ENCODE assay signal across 8 mouse cellular contexts in genomic region chr3:60611839-60612238, GRCm38 (mm10).
DNase-seq lines count a peak whose midpoint lies in the region; ATAC-seq and TF ChIP-seq lines count a peak whose summit lies in the region.

No protein-coding gene starts in this region.

- peaks cover 53% of the 10 kb centered on the region for H3K36me3 ChIP-seq in G1E (replicated peaks)

- H3K27me3 ChIP-seq in G1E (ENCODE audit: insufficient read depth, low read length): no peaks in the 10 kb centered on the region

- 13% methylated on average over 2 of the region's 2 CpGs for WGBS in large intestine, adult 2 months

- intact Hi-C loops in heart, postnatal 10 days (cut with DNase I): loop anchor here (1.0 to 10.0 kb wide), 2 partner anchors 457 to 741 kb away; no protein-coding TSS in a partner anchor

- no peaks in the 10 kb centered on the region for H3K9me3 ChIP-seq in G1E (replicated peaks)

- TF ChIP-seq CTCF in G1E (IDR thresholded peaks at IDR 0.05; ENCODE audit: low read depth, low read length): peak; percentile 28; the same call in 1 of the 2 replicates

- no peak for ATAC-seq in G1E (ENCODE audit: extremely low read depth, insufficient number of reproducible peaks, low FRiP score, poor library complexity, severe bottlenecking)
- ATAC-seq in neutrophil, adult 5-6 weeks (ENCODE audit: extremely low read depth, insufficient number of reproducible peaks, low FRiP score, poor library complexity, severe bottlenecking): peak; percentile 71

- peaks cover 57% of the 10 kb centered on the region for H3K4me1 ChIP-seq in G1E (ENCODE audit: insufficient read depth, low read depth, low read length)

- peak; percentile 69 to 80 for DNase-seq in heart, postnatal 10 days
- DNase-seq in heart, adult 11 months: no peak
- DNase-seq in 3T3-L1 (ENCODE audit: low read depth, low spot score) (peak; percentile 87), G1E (ENCODE audit: low spot score) (no peak)
- peak; percentile 72 to 76 for DNase-seq in cerebellum, postnatal 14 days
- DNase-seq in large intestine, adult 2 months (ENCODE audit: low read depth, low spot score): peak; percentile 51
- DNase-seq in ovary, postnatal 10 days (ENCODE audit: low spot score): no peak

- H3K4me3 ChIP-seq in G1E (ENCODE audit: low read depth, low read length): no peak overlapping the region

Comparison
In these comparisons a context has a peak if more than half of its experiments do, and no peak if none do; other contexts are left out.
1. DNase-seq: peak in heart, postnatal 10 days (2 of 2), 3T3-L1 (single experiment), cerebellum, postnatal 14 days (2 of 2) and large intestine, adult 2 months (single experiment); none in heart, adult 11 months (single experiment), G1E (single experiment) and ovary, postnatal 10 days (single experiment).